Mouse (Mus musculus): ENCODE data around the gene Stox1. TPM values are rescaled to one million over a fixed set of nuclear protein-coding genes. Genes with fewer than 3 reads are reported as not detected.

The Stox1 gene
- 0.44 and 0.97 TPM in 2 replicates for polyA plus RNA-seq (2015; fragmentation: Nextera tagmentation; extraction: Ambion mirVana)

GRCm38 (mm10) chr10:62725771-62726687 is at the start of gene Stox1:
Gene Stox1, minus strand, starts transcription at chr10:62726128.
- Histone ChIP-seq H3K9me3 (ENCODE audit: control insufficient read depth) (no peaks in the 10 kb centered on the region), H3K4me1 (replicated peaks; ENCODE audit: control insufficient read depth, insufficient read depth, low read length) (no peaks in the 10 kb centered on the region; the same call in 1 of the 2 replicates), H3K27me3 (replicated peaks; ENCODE audit: control insufficient read depth, insufficient read depth, low read length) (no peaks in the 10 kb centered on the region), H3K36me3 (ENCODE audit: control insufficient read depth, insufficient read depth) (no peaks in the 10 kb centered on the region), H3K27ac (ENCODE audit: low read depth, low read length) (no peak within 1 kb of the TSS), H3K4me2 (replicated peaks; ENCODE audit: low read depth) (peak within 1 kb of the TSS; percentile 97), H3K4me3 (ENCODE audit: low read depth, low read length) (peak within 1 kb of the TSS; percentile 59), H3K9ac (ENCODE audit: low read depth, low read length) (peak within 1 kb of the TSS; percentile 13)
- WGBS = 2% methylated on average over 74 of the region's 85 CpGs
- peak; percentile 71 for ATAC-seq
- peak; percentile 66 for TF ChIP-seq CTCF (IDR thresholded peaks at IDR 0.05; ENCODE audit: low read depth)

- Histone ChIP-seq H3K27ac (ENCODE audit: low read depth, low read length) (no peak overlapping the region), H3K36me3 (ENCODE audit: control insufficient read depth, insufficient read depth) (peaks cover 82% of the 10 kb centered on the region), H3K4me1 (replicated peaks; ENCODE audit: control insufficient read depth, insufficient read depth, low read length) (no peaks in the 10 kb centered on the region), H3K9me3 (ENCODE audit: control insufficient read depth) (no peaks in the 10 kb centered on the region), H3K27me3 (replicated peaks; ENCODE audit: control insufficient read depth, insufficient read depth, low read length) (no peaks in the 10 kb centered on the region), H3K9ac (ENCODE audit: low read depth, low read length) (no peak overlapping the region), H3K4me2 (replicated peaks; ENCODE audit: low read depth) (no peak overlapping the region), H3K4me3 (ENCODE audit: low read depth, low read length) (no peak overlapping the region)
- 64% methylated on average over 6 of the region's 6 CpGs for WGBS
- TF ChIP-seq CTCF (IDR thresholded peaks at IDR 0.05; ENCODE audit: low read depth) = no peak
- no peak for ATAC-seq
These were observed 24.9 kb upstream of the Stox1 start for GRCm38 (mm10) chr10:62750781-62751180.

GRCm38 (mm10) chr10:62739961-62740737 is 14.2 kb upstream of the Stox1 start:
- H3K4me2 ChIP-seq (replicated peaks; ENCODE audit: low read depth) = no peak overlapping the region
- no peaks in the 10 kb centered on the region for H3K27me3 ChIP-seq (replicated peaks; ENCODE audit: control insufficient read depth, insufficient read depth, low read length)
- no peaks in the 10 kb centered on the region for H3K4me1 ChIP-seq (replicated peaks; ENCODE audit: control insufficient read depth, insufficient read depth, low read length)
- no peak overlapping the region for H3K4me3 ChIP-seq (ENCODE audit: low read depth, low read length)
- no peak for ATAC-seq
- H3K9me3 ChIP-seq (ENCODE audit: control insufficient read depth) = no peaks in the 10 kb centered on the region
- no peak overlapping the region for H3K27ac ChIP-seq (ENCODE audit: low read depth, low read length)
- H3K9ac ChIP-seq (ENCODE audit: low read depth, low read length) = no peak overlapping the region
- WGBS = 85% methylated on average over 4 of the region's 4 CpGs
- TF ChIP-seq CTCF (IDR thresholded peaks at IDR 0.05; ENCODE audit: low read depth) = no peak
- peaks cover 28% of the 10 kb centered on the region for H3K36me3 ChIP-seq (ENCODE audit: control insufficient read depth, insufficient read depth)

- Histone ChIP-seq H3K27me3 (replicated peaks; ENCODE audit: control insufficient read depth, insufficient read depth, low read length) (no peaks in the 10 kb centered on the region), H3K4me1 (replicated peaks; ENCODE audit: control insufficient read depth, insufficient read depth, low read length) (no peaks in the 10 kb centered on the region), H3K4me2 (replicated peaks; ENCODE audit: low read depth) (no peak overlapping the region), H3K36me3 (ENCODE audit: control insufficient read depth, insufficient read depth) (peaks cover 13% of the 10 kb centered on the region), H3K9ac (ENCODE audit: low read depth, low read length) (no peak overlapping the region), H3K9me3 (ENCODE audit: control insufficient read depth) (no peaks in the 10 kb centered on the region), H3K27ac (ENCODE audit: low read depth, low read length) (no peak overlapping the region), H3K4me3 (ENCODE audit: low read depth, low read length) (no peak overlapping the region)
- TF ChIP-seq CTCF (IDR thresholded peaks at IDR 0.05; ENCODE audit: low read depth) = no peak
- ATAC-seq = no peak
- 41% methylated on average over 4 of the region's 4 CpGs for WGBS
These were observed 11.2 kb upstream of the Stox1 start for GRCm38 (mm10) chr10:62736965-62737688.

DNA sequence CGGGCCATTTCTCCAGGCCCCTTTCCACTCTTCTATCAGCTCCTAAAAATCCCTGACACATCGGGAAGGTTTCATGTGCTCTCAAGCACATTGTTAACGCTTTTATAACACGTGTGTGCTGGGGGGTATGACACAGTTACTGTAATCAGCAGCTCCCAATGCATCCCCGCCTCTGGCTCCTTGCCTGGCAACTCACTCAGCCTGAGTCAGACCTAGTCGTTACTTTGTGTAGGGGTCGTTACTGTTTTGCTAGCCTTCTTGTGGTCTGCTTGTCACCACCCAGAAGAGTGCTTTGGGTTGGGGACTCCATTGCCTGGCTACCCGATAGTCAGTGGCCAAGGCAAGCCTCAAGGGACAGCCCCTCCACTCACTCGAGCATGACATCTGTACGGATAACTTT is 4.9 kb upstream of the Stox1 start:
- TF ChIP-seq CTCF (IDR thresholded peaks at IDR 0.05; ENCODE audit: low read depth) = no peak
- H3K4me3 ChIP-seq (ENCODE audit: low read depth, low read length) = no peak overlapping the region
- 79% methylated on average over 10 of the region's 10 CpGs for WGBS
- H3K4me1 ChIP-seq (replicated peaks; ENCODE audit: control insufficient read depth, insufficient read depth, low read length) = no peaks in the 10 kb centered on the region; the same call in 1 of the 2 replicates
- no peaks in the 10 kb centered on the region for H3K27me3 ChIP-seq (replicated peaks; ENCODE audit: control insufficient read depth, insufficient read depth, low read length)
- no peaks in the 10 kb centered on the region for H3K9me3 ChIP-seq (ENCODE audit: control insufficient read depth)
- no peak overlapping the region for H3K9ac ChIP-seq (ENCODE audit: low read depth, low read length)
- H3K4me2 ChIP-seq (replicated peaks; ENCODE audit: low read depth) = no peak overlapping the region
- H3K27ac ChIP-seq (ENCODE audit: low read depth, low read length) = no peak overlapping the region
- ATAC-seq = no peak
- H3K36me3 ChIP-seq (ENCODE audit: control insufficient read depth, insufficient read depth) = no peaks in the 10 kb centered on the region

Measured in intestine, postnatal 0 days (tissue).